Mouse (Mus musculus) midbrain, postnatal 0 days (tissue): ENCODE measurements around the gene Nod2. TPM values are rescaled to one million over a fixed set of nuclear protein-coding genes. Genes with fewer than 3 reads are reported as not detected.

ENCODE experiments used
- ATAC-seq: fragments of 200-750 bp; cut with Nextera tagmentation; 2 replicates; pipeline ENCODE4 v1.8.0; 2017; ENCODE audit warnings: moderate number of reproducible peaks, mild to moderate bottlenecking, moderate TSS enrichment, moderate library complexity; ENCODE audit not compliant: low FRiP score
- DNase-seq: peaks from one replicate; pipeline ENCODE4 v3.0.0-alpha.2; 2015; ENCODE audit warnings: low spot score
- H3K27ac ChIP-seq: fragments of 300-500 bp; sonication (generic); 2 replicates; pipeline ENCODE4 v1.5.1; 2014; ENCODE audit warnings: low read depth, mild to moderate bottlenecking, low read length, mixed read lengths
- H3K27me3 ChIP-seq: fragments of 300-500 bp; sonication (generic); 2 replicates; pipeline ENCODE4 v1.6.1; 2014; ENCODE audit warnings: low read length, control low read depth, mixed read lengths; ENCODE audit not compliant: insufficient read depth
- H3K36me3 ChIP-seq: fragments of 300-500 bp; sonication (generic); 2 replicates; pipeline ENCODE4 v1.6.1; 2014; ENCODE audit warnings: low read length, control low read depth, mixed read lengths; ENCODE audit not compliant: insufficient read depth
- H3K4me1 ChIP-seq: fragments of 300-500 bp; sonication (generic); 2 replicates; pipeline ENCODE4 v1.6.1; 2014; ENCODE audit warnings: mild to moderate bottlenecking, control low read depth, antibody characterized with exemption, low read length, mixed read lengths; ENCODE audit not compliant: insufficient read depth
- H3K4me2 ChIP-seq: fragments of 300-500 bp; sonication (generic); 2 replicates; pipeline ENCODE4 v1.6.1; 2014; ENCODE audit warnings: low read depth, mild to moderate bottlenecking, low read length, mixed read lengths; ENCODE audit not compliant: poor library complexity, severe bottlenecking
- H3K4me3 ChIP-seq: fragments of 300-500 bp; sonication (generic); 2 replicates; pipeline ENCODE4 v1.5.1; 2014; ENCODE audit warnings: low read depth, mild to moderate bottlenecking, low read length, moderate library complexity
- H3K9ac ChIP-seq: fragments of 300-500 bp; sonication (generic); replicated peaks from 2 replicates; pipeline ENCODE4 v1.6.1; 2014; ENCODE audit warnings: mild to moderate bottlenecking, low read length, moderate library complexity, mixed read lengths; ENCODE audit not compliant: poor library complexity, severe bottlenecking
- H3K9me3 ChIP-seq: fragments of 300-500 bp; sonication (generic); 2 replicates; pipeline ENCODE4 v1.6.1; 2016; ENCODE audit warnings: low read length, control low read depth
- CTCF ChIP-seq: IDR thresholded peaks from 2 replicates; pipeline ENCODE4 v1.5.1; 2016; ENCODE audit warnings: antibody characterized with exemption, mild to moderate bottlenecking
- WGBS: fragments of 180-500 bp; shearing (Covaris S2); extraction: QIAGEN DNeasy Blood & Tissue Kit; methylation state at CpG from one replicate; pipeline ENCODE4 v1.1.7; 2014; 5-methylcytosine and 5-hydroxymethylcytosine counted together
- polyA plus RNA-seq: library from polyadenylated mRNA; unstranded; fragments of >200 nt; fragmentation: Nextera tagmentation; extraction: Ambion mirVana; gene quantifications from 2 replicates; pipeline ENCODE4 v1.2.1, GENCODE M21; 2015
- total RNA-seq: library from RNA; depleted of rRNA; stranded (reverse); fragments of >200 nt; gene quantifications from 2 replicates; pipeline ENCODE4 v1.2.3, GENCODE M21; 2014

Nod2 gene
- total and polyA plus RNA-seq, 2 experiments from 2014 or later = 0.17 to 0.88 TPM

- WGBS = under 1% methylated on average over 78 of the region's 105 CpGs
- ATAC-seq (peak; percentile 89), DNase-seq (peak; percentile 96)
These were observed 19.7 kb upstream of the Nod2 start for GRCm38 (mm10) chr8:88627265-88627991.

GRCm38 (mm10) chr8:88628001-88628774 lies 18.9 kb upstream of the Nod2 start:
- TF ChIP-seq CTCF = no peak
- ATAC-seq = 0 out of 2 replicates have a peak, but pooled peaks have one; percentile 6
- peak overlapping the region; percentile 86 for H3K27ac ChIP-seq

More at GRCm38 (mm10) chr8:88627265-88627991, 19.7 kb upstream of the Nod2 start:
- Histone ChIP-seq H3K27me3 (no peaks in the 10 kb centered on the region), H3K4me1 (no peaks in the 10 kb centered on the region), H3K4me3 (peak overlapping the region; percentile 51), H3K36me3 (no peaks in the 10 kb centered on the region), H3K27ac (peak overlapping the region; percentile 86), H3K9me3 (no peaks in the 10 kb centered on the region), H3K9ac (peak overlapping the region; percentile 79), H3K4me2 (peak overlapping the region; percentile 86)
- 0 out of 2 replicates have a peak, but pooled peaks have one; percentile 3 for TF ChIP-seq CTCF

GRCm38 (mm10) chr8:88630225-88630624 lies 16.9 kb upstream of the Nod2 start:
- no peak overlapping the region for H3K4me3 ChIP-seq
- H3K9ac ChIP-seq = no peak overlapping the region
- no peak for TF ChIP-seq CTCF
- H3K4me1 ChIP-seq = no peaks in the 10 kb centered on the region
- 89% methylated on average over 4 of the region's 4 CpGs for WGBS
- H3K27ac ChIP-seq = no peak overlapping the region
- no peaks in the 10 kb centered on the region for H3K9me3 ChIP-seq
- DNase-seq = no peak
- no peaks in the 10 kb centered on the region for H3K36me3 ChIP-seq
- ATAC-seq = no peak
- no peak overlapping the region for H3K4me2 ChIP-seq
- H3K27me3 ChIP-seq = no peaks in the 10 kb centered on the region

More at GRCm38 (mm10) chr8:88628001-88628774, 18.9 kb upstream of the Nod2 start:
- H3K9me3 ChIP-seq = no peaks in the 10 kb centered on the region
- H3K9ac ChIP-seq = peak overlapping the region; percentile 79; the same call in 1 of the 2 replicates
- no peak for DNase-seq
- peak overlapping the region; percentile 86 for H3K4me2 ChIP-seq
- H3K36me3 ChIP-seq = no peaks in the 10 kb centered on the region
- H3K4me3 ChIP-seq = peak overlapping the region; percentile 51
- H3K27me3 ChIP-seq = no peaks in the 10 kb centered on the region
- no peaks in the 10 kb centered on the region for H3K4me1 ChIP-seq
- 69% methylated on average over 14 of the region's 14 CpGs for WGBS

- peak; percentile 69 for TF ChIP-seq CTCF
- Histone ChIP-seq H3K4me1 (no peaks in the 10 kb centered on the region), H3K36me3 (no peaks in the 10 kb centered on the region), H3K9me3 (no peaks in the 10 kb centered on the region), H3K27ac (no peak overlapping the region), H3K4me2 (no peak overlapping the region), H3K27me3 (no peaks in the 10 kb centered on the region), H3K4me3 (no peak overlapping the region), H3K9ac (no peak overlapping the region)
- DNase-seq (peak; percentile 80), ATAC-seq (no peak)
These were observed 16.0 kb upstream of the Nod2 start for GRCm38 (mm10) chr8:88631081-88631480.

GRCm38 (mm10) chr8:88633343-88633765 lies 13.8 kb upstream of the Nod2 start:
- H3K9me3 ChIP-seq = no peaks in the 10 kb centered on the region
- 88% methylated on average over 7 of the region's 7 CpGs for WGBS
- ATAC-seq = no peak
- no peaks in the 10 kb centered on the region for H3K4me1 ChIP-seq
- TF ChIP-seq CTCF = no peak
- H3K36me3 ChIP-seq = no peaks in the 10 kb centered on the region
- no peak overlapping the region for H3K4me3 ChIP-seq
- no peak overlapping the region for H3K4me2 ChIP-seq
- H3K27ac ChIP-seq = no peak overlapping the region
- no peak for DNase-seq
- H3K27me3 ChIP-seq = no peaks in the 10 kb centered on the region
- H3K9ac ChIP-seq = no peak overlapping the region
